In the genomic region with DNA sequence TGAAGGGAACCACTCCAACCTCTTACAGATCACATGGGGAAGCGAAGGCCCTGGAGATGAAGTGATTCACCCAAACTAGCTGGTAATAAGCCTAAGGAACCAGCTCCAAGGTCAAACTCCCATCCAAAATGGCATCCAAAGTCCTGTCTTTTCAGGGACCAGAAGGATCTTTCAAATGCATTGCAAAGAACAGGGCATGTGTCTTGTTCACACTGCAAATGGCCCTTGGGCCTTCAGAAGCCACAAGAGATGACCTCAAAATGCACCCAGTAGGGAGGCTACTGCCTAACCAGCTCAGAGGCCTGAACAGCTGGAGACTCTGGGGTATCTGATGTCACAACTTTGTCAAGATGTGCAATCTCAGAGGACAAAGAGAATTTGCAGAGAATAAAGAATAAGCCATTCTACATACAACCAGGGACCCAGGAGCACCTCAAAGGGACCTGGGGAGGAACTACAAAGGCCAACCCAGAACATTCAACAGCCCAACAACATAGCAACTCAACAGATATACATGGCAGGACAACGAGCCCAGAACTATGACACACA, we compare ENCODE assay signal across 8 mouse cellular contexts. TPM values are rescaled to one million over a fixed set of nuclear protein-coding genes. Genes with fewer than 3 reads are reported as not detected.
A peak's percentile ranks its signal among the peaks of the same experiment; 100 is the strongest.
DNase-seq lines count a peak whose midpoint lies in the region; ATAC-seq and TF ChIP-seq lines count a peak whose summit lies in the region.
"Had no signal": no experiment of that assay in that cellular context is flagged by ENCODE, and none has a peak within 500 bp of the region (broad histone marks: within the 10 kb centered on the region; RNA-seq: fewer than 3 reads in every experiment).

No protein-coding gene starts in this region.

- no peak for TF ChIP-seq POLR2A in lung, adult 2 months (IDR thresholded peaks at IDR 0.05; ENCODE audit: borderline replicate concordance, extremely low read depth, low read depth, low read length)

- no peaks in the 10 kb centered on the region for H3K27me3 ChIP-seq in lung, embryonic 15.5 days
- H3K27me3 ChIP-seq in forebrain, embryonic 15.5 days: no peaks in the 10 kb centered on the region
- no peaks in the 10 kb centered on the region for H3K27me3 ChIP-seq in limb, embryonic 15.5 days
- no peaks in the 10 kb centered on the region for H3K27me3 ChIP-seq in stomach, embryonic 15.5 days (replicated peaks)

- WGBS in lung, embryonic 15.5 days: 74% methylated on average over 2 of the region's 2 CpGs
- 71% methylated on average over 2 of the region's 2 CpGs for WGBS in lung, adult 2 months
- WGBS in forebrain, embryonic 15.5 days: 61% methylated on average over 2 of the region's 2 CpGs
- 84% methylated on average over 2 of the region's 2 CpGs for WGBS in limb, embryonic 15.5 days
- WGBS in stomach, embryonic 15.5 days: 80% methylated on average over 2 of the region's 2 CpGs

- H3K4me1 ChIP-seq in lung, embryonic 15.5 days: peaks cover 31% of the 10 kb centered on the region
- peaks cover 7% of the 10 kb centered on the region for H3K4me1 ChIP-seq in lung, adult 2 months (ENCODE audit: control insufficient read depth, insufficient read depth, low read length)
- H3K4me1 ChIP-seq in forebrain, embryonic 15.5 days: peaks cover 35% of the 10 kb centered on the region
- peaks cover 42% of the 10 kb centered on the region for H3K4me1 ChIP-seq in limb, embryonic 15.5 days
- peaks cover 20% of the 10 kb centered on the region; the same call in 1 of the 2 replicates for H3K4me1 ChIP-seq in stomach, embryonic 15.5 days

- H3K4me2 ChIP-seq in lung, embryonic 15.5 days: peak overlapping the region; percentile 68
- H3K4me2 ChIP-seq in forebrain, embryonic 15.5 days (replicated peaks): peak overlapping the region; percentile 89
- H3K4me2 ChIP-seq in limb, embryonic 15.5 days: peak overlapping the region; percentile 22
- H3K4me2 ChIP-seq in stomach, embryonic 15.5 days: peak overlapping the region; percentile 77; the same call in 1 of the 2 replicates

- H3K4me3 ChIP-seq in lung, embryonic 15.5 days: peak overlapping the region; percentile 82; the same call in 1 of the 2 replicates
- no peak overlapping the region for H3K4me3 ChIP-seq in lung, adult 2 months (replicated peaks; ENCODE audit: extremely low read depth, low read depth, low read length)
- H3K4me3 ChIP-seq in forebrain, embryonic 15.5 days: peak overlapping the region; percentile 94; the same call in 1 of the 2 replicates
- H3K4me3 ChIP-seq in limb, embryonic 15.5 days: peak overlapping the region; percentile 91; the same call in 1 of the 2 replicates
- no peak overlapping the region for H3K4me3 ChIP-seq in stomach, embryonic 15.5 days (replicated peaks)

- H3K27ac ChIP-seq in lung, embryonic 15.5 days: no peak overlapping the region
- peak overlapping the region; percentile 93; the same call in 1 of the 2 replicates for H3K27ac ChIP-seq in forebrain, embryonic 15.5 days (replicated peaks)
- no peak overlapping the region for H3K27ac ChIP-seq in limb, embryonic 15.5 days
- H3K27ac ChIP-seq in stomach, embryonic 15.5 days: no peak overlapping the region

- ATAC-seq in lung, embryonic 15.5 days (ENCODE audit: borderline replicate concordance, extremely low read depth, low FRiP score, low TSS enrichment): no peak
- no peak for ATAC-seq in forebrain, embryonic 15.5 days (replicated peaks)
- ATAC-seq in limb, embryonic 15.5 days (ENCODE audit: insufficient number of reproducible peaks, low FRiP score, low TSS enrichment, low read depth): no peak
- ATAC-seq in stomach, embryonic 15.5 days (ENCODE audit: insufficient read depth, low FRiP score, low read depth): no peak
- ATAC-seq in frontal cortex, adult (ENCODE audit: low TSS enrichment): no peak

- DNase-seq in lung, adult 2 months: no peak
- no peak for DNase-seq in right cerebral cortex, postnatal 4 days
- DNase-seq: cerebellum, adult 11 months had no signal

- H3K9ac ChIP-seq in lung, embryonic 15.5 days: peak overlapping the region; percentile 87; the same call in 1 of the 2 replicates
- peak overlapping the region; percentile 89; the same call in 1 of the 2 replicates for H3K9ac ChIP-seq in forebrain, embryonic 15.5 days (replicated peaks)
- H3K9ac ChIP-seq in limb, embryonic 15.5 days: no peak overlapping the region
- no peak overlapping the region for H3K9ac ChIP-seq in stomach, embryonic 15.5 days

- H3K9me3 ChIP-seq in lung, embryonic 15.5 days: no peaks in the 10 kb centered on the region
- H3K9me3 ChIP-seq in forebrain, embryonic 15.5 days: no peaks in the 10 kb centered on the region
- no peaks in the 10 kb centered on the region for H3K9me3 ChIP-seq in limb, embryonic 15.5 days
- no peaks in the 10 kb centered on the region for H3K9me3 ChIP-seq in stomach, embryonic 15.5 days

- H3K36me3 ChIP-seq in lung, embryonic 15.5 days: no peaks in the 10 kb centered on the region
- H3K36me3 ChIP-seq in forebrain, embryonic 15.5 days: no peaks in the 10 kb centered on the region
- no peaks in the 10 kb centered on the region for H3K36me3 ChIP-seq in limb, embryonic 15.5 days
- no peaks in the 10 kb centered on the region for H3K36me3 ChIP-seq in stomach, embryonic 15.5 days

- TF ChIP-seq CTCF in lung, adult 2 months (IDR thresholded peaks at IDR 0.05; ENCODE audit: insufficient read depth, low read length): no peak

RNA-seq across cellular contexts. Expression of a gene that starts 2.1 kb away (rescaled TPM):
- polyA plus RNA-seq in lung, embryonic 15.5 days (2015; fragmentation: Nextera tagmentation; extraction: Ambion mirVana): 2.0 and 2.8 TPM in 2 replicates
- polyA plus RNA-seq in lung, adult 2 months (2012; rRNA removed): 20.7 and 21.9 TPM in 2 replicates
- polyA plus RNA-seq in forebrain, embryonic 15.5 days (2015; fragmentation: Nextera tagmentation; extraction: Ambion mirVana): 4.9 and 5.3 TPM in 2 replicates
- polyA plus RNA-seq in limb, embryonic 15.5 days (2015; fragmentation: Nextera tagmentation; extraction: Ambion mirVana): 4.0 and 5.2 TPM in 2 replicates
- polyA plus RNA-seq in stomach, embryonic 15.5 days (2015; fragmentation: Nextera tagmentation; extraction: Ambion mirVana): 2.8 and 3.2 TPM in 2 replicates

Comparison
In these comparisons a context has a peak if more than half of its experiments do, and no peak if none do; other contexts are left out.
1. H3K4me3 ChIP-seq: peak in lung, embryonic 15.5 days (single experiment), forebrain, embryonic 15.5 days (single experiment) and limb, embryonic 15.5 days (single experiment); none in lung, adult 2 months (single experiment) and stomach, embryonic 15.5 days (single experiment).
2. H3K4me2 ChIP-seq: peak in every context shown above with its lines; median percentile 89 in forebrain, embryonic 15.5 days; 77 in stomach, embryonic 15.5 days; 68 in lung, embryonic 15.5 days; 22 in limb, embryonic 15.5 days.
3. H3K9ac ChIP-seq: peak in lung, embryonic 15.5 days (single experiment) and forebrain, embryonic 15.5 days (single experiment); none in limb, embryonic 15.5 days (single experiment) and stomach, embryonic 15.5 days (single experiment).